Mouse (Mus musculus) heart, postnatal 4 days (tissue): Measurements from ENCODE around the gene Tnfsf9. TPM values are rescaled to one million over a fixed set of nuclear protein-coding genes. Genes with fewer than 3 reads are reported as not detected.
"Not testable (repeated sequence)": the region's sequence is repeated elsewhere in the genome, so short reads cannot be mapped to it uniquely, and the experiment has no call there.

ENCODE experiments used
- DNase-seq: peaks from one replicate; pipeline ENCODE4 v3.0.0; 2021
- total RNA-seq, 2 experiments: library from RNA; stranded (reverse); gene quantifications; 2 replicates each; pipeline ENCODE4 v1.2.3; 2021

Gene Tnfsf9
- total RNA-seq, 2 experiments from 2014 or later, result 0.48 to 0.61 TPM

GRCm38 (mm10) chr17:57095855-57096622 lies 9.1 kb upstream of the Tnfsf9 start:
- DNase-seq, result peak; percentile 54

GRCm38 (mm10) chr17:57096623-57096920 lies 8.6 kb upstream of the Tnfsf9 start:
- DNase-seq, result peak; percentile 89

DNA sequence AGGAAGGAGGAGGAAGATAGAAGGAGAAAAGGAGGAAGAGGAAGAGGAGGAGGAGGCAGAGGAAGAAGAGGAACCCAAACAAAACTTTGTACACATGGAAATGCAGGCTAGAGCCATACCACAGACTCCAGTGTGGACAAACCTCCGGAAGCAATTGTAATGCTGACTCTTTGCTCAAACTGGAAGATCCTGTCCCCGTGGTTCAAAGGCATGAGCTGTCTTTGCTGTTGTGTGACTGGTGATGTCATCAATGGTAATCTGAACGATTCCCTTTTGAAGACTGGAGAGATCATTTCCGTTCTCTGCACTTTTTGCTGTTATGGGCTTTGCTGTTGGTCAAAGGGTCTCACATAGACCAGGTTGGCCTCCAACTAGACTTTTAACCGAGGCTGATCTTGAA lies 6.8 kb upstream of the Tnfsf9 start:
- no peak for DNase-seq

- DNase-seq, result peak; percentile 31
Measured at GRCm38 (mm10) chr17:57099629-57100325, 5.3 kb upstream of the Tnfsf9 start.

DNA sequence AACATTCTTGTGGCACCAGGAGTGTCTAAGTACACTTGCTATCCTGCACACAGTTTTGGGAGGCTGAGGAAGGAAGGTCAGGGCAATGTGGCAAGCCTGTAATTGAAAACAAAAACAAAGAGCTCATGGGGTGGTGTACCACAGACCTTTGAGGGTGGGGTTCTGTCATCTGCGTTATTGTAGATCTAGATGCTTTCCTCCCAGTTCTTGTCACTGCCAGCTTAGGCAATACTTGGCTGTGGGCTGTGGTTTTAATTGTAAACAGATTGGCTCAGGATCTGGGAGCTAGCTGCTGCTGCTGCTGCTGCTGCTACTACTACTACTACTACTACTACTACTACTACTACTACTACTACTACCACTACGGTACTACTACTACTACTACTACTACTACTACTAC lies 2.8 kb upstream of the Tnfsf9 start:
- no peak for DNase-seq

DNA sequence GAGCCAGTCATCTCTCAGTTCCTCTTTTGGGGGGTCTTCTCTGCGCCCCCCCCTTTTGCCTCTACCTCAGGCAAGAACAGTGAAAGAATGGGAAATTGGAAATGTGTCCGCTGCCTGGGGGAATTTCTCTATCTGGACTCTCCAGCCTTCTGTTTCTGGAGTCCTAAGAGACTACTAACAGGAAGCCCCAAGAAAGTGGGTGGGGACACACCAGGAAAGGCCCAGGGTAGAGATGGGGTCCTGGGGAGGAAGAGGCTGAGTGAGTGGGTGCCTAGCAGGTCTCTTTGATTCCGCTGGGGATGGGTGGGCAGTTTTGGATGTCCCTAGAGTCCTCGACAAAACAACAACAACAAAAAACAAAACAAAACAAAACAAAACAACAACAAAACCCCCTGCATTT lies 629 bp upstream of the Tnfsf9 start:
- no peak for DNase-seq

DNA sequence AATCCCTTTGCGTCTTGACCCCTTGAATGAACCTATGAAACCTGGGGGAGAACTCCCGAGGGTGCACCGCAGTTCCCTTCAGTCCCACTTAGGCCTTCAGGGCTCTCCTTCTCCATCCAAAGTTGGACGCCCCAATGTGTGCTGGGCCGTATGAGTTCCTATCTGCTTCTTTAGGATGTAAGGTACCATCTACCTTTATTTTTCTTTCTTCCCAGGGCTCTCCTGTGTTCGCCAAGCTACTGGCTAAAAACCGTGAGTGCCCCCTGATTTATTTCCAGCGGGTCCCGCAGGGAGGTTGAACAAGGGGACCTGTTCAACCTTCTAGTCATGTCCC lies 877 bp downstream of the Tnfsf9 start:
- DNase-seq, result no peak

DNA sequence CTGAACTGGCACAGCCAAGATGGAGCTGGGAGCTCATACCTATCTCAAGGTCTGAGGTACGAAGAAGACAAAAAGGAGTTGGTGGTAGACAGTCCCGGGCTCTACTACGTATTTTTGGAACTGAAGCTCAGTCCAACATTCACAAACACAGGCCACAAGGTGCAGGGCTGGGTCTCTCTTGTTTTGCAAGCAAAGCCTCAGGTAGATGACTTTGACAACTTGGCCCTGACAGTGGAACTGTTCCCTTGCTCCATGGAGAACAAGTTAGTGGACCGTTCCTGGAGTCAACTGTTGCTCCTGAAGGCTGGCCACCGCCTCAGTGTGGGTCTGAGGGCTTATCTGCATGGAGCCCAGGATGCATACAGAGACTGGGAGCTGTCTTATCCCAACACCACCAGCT lies 1.9 kb downstream of the Tnfsf9 start:
- DNase-seq, result no peak

GRCm38 (mm10) chr17:57108040-57108665 lies 3.0 kb downstream of the Tnfsf9 start:
- DNase-seq, result no peak

- DNase-seq, result no peak
Measured at GRCm38 (mm10) chr17:57108666-57109171, 3.6 kb downstream of the Tnfsf9 start.

DNA sequence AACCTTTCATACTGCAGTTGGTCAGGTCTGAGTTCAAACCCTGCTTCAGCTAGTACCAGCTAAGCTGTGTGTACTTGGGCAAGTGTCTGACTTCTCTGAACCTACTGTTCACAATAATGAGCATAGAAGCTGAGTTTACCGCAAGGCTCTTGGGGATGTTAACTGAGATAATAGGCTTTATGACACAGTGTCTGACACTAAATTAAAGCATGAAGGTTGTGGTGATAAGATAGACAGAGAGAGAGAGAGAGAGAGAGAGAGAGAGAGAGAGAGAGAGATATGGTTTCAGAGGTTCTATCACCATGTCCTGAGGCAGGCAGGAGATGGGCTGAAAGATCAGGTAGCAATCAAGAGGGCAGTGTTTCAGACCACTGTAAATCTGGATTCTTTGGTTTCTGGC lies 4.9 kb downstream of the Tnfsf9 start:
- no peak for DNase-seq

- DNase-seq, result no peak
Measured at GRCm38 (mm10) chr17:57112768-57113474, 7.8 kb downstream of the Tnfsf9 start.

- no peak for DNase-seq
Measured at GRCm38 (mm10) chr17:57116801-57117200, 11.7 kb downstream of the Tnfsf9 start.

- DNase-seq, result peak; percentile 44
Measured at GRCm38 (mm10) chr17:57118524-57119349, 13.6 kb downstream of the Tnfsf9 start.

- DNase-seq, result no peak
Measured at GRCm38 (mm10) chr17:57121856-57122255, 16.7 kb downstream of the Tnfsf9 start.

- DNase-seq, result no peak
Measured at GRCm38 (mm10) chr17:57123192-57124118, 18.3 kb downstream of the Tnfsf9 start.

DNA sequence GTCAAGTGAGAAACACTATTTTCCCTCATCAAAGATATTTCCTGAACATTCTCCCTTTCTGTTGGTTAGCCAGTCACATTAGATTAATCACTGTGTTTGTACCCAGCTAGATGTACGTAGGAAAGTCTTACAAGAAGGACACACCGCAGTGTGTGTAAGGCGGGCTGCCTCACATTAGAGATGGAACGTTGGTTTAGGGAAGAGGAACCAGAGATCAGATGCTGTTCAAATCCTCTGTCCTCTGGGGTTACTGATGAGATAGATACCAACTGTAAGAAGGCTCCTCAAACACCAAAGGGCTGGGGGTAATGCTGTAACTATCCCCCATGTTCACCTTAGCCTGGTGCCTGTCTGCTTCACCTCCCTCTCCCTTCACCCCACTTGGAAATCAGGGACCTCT lies 19.7 kb downstream of the Tnfsf9 start:
- DNase-seq, result no peak

- no peak for DNase-seq
Measured at GRCm38 (mm10) chr17:57125853-57126622, 20.9 kb downstream of the Tnfsf9 start.

DNA sequence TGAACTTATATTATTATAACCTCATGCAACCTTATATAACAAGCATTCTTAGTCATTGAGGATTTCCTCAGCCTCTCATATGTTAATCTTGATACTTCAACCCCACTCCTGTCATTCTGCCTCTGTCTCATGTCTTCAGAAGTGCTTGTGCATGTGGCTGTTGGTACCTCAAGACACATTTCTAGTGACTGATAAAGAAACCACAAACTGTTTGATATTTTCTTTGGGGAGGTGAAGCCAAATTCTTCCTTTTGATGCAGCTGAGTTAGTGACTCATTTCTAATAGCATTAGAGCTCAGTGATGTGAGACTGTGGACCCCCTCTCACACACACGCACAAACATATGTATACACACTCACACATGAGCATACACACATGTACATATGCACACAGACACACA lies 26.7 kb downstream of the Tnfsf9 start:
- no peak for DNase-seq

GRCm38 (mm10) chr17:57134021-57134420 lies 28.9 kb downstream of the Tnfsf9 start:
- DNase-seq, result not testable (repeated sequence)
